Mouse (Mus musculus) CH12.LX (cell line): Measurements from ENCODE around the gene Smad9. TPM values are rescaled to one million over a fixed set of nuclear protein-coding genes. Genes with fewer than 3 reads are reported as not detected.

ENCODE experiments used
- DNase-seq: peaks from one replicate; pipeline ENCODE4 v3.0.0-alpha.2; 2013; ENCODE audit errors: extremely low read depth
- H3K27ac ChIP-seq: 2 replicates; pipeline ENCODE4 v1.5.1; 2012; ENCODE audit warnings: low read depth, mild to moderate bottlenecking, control low read depth, moderate library complexity; ENCODE audit not compliant: insufficient read depth
- H3K27me3 ChIP-seq: replicated peaks from 2 replicates; pipeline ENCODE3; 2012; ENCODE audit warnings: inconsistent platforms
- H3K36me3 ChIP-seq, 2 experiments: replicated peaks in 1 of 2; 2 replicates each; pipeline versions ENCODE3 to v1.6.1; 2012; ENCODE audit warnings: inconsistent platforms in 1 of 2, low read length in 1 of 2, mild to moderate bottlenecking in 1 of 2, mixed read lengths in 1 of 2, moderate library complexity in 1 of 2; ENCODE audit not compliant: control insufficient read depth in 1 of 2, insufficient read depth in 1 of 2
- H3K4me1 ChIP-seq, 2 experiments: 2 replicates each; pipeline ENCODE4 v1.6.1; 2012; ENCODE audit warnings: inconsistent platforms in 1 of 2, moderate library complexity in 1 of 2; ENCODE audit not compliant: insufficient read depth in 2 of 2, control insufficient read depth in 1 of 2
- H3K4me2 ChIP-seq: 2 replicates; pipeline ENCODE4 v1.6.1; 2012; ENCODE audit warnings: low read depth, mild to moderate bottlenecking, control low read depth; ENCODE audit not compliant: poor library complexity, insufficient read depth, severe bottlenecking
- H3K4me3 ChIP-seq, 3 experiments: fragments of 150-350 bp in 1 of 3; sonication (generic) in 1 of 3; replicated peaks in 1 of 3; 2 replicates each; pipeline versions ENCODE3 to v1.5.1; 2011 to 2012; ENCODE audit warnings: low read depth in 2 of 3, low read length in 2 of 3, mild to moderate bottlenecking in 2 of 3, moderate library complexity in 2 of 3, control low read depth in 1 of 3, improper control_type of control experiment in 1 of 3, inconsistent platforms in 1 of 3, mixed read lengths in 1 of 3; ENCODE audit not compliant: poor library complexity in 1 of 3
- H3K79me2 ChIP-seq: replicated peaks from 2 replicates; pipeline ENCODE4 v1.6.1; 2012; ENCODE audit warnings: mild to moderate bottlenecking, moderate library complexity; ENCODE audit not compliant: control insufficient read depth, poor library complexity, insufficient read depth, severe bottlenecking; ENCODE audit errors: extremely low read depth
- H3K9ac ChIP-seq: 2 replicates; pipeline ENCODE4 v1.6.1; 2012; ENCODE audit warnings: low read depth, mild to moderate bottlenecking, control low read depth, moderate library complexity; ENCODE audit not compliant: insufficient read depth
- H3K9me3 ChIP-seq: replicated peaks from 2 replicates; pipeline ENCODE3; 2012; ENCODE audit warnings: low read length, inconsistent platforms, mixed read lengths
- CHD2 ChIP-seq: IDR thresholded peaks from 2 replicates; pipeline ENCODE4 v1.6.1; 2011; ENCODE audit warnings: low read length, improper control_type of control experiment
- EP300 ChIP-seq: IDR thresholded peaks from 2 replicates; pipeline ENCODE4 v1.6.1; 2011; ENCODE audit warnings: low read length, improper control_type of control experiment
- HCFC1 ChIP-seq: IDR thresholded peaks from 2 replicates; pipeline ENCODE4 v1.6.1; 2012; ENCODE audit warnings: low read depth, mild to moderate bottlenecking, inconsistent platforms, low read length, improper control_type of control experiment
- JUN ChIP-seq: IDR thresholded peaks from 2 replicates; pipeline ENCODE4 v1.6.1; 2011; ENCODE audit warnings: low read depth, mild to moderate bottlenecking, low read length, improper control_type of control experiment, moderate library complexity; ENCODE audit not compliant: insufficient read depth
- JUND ChIP-seq: conservative IDR thresholded peaks from 2 replicates; pipeline ENCODE4 v1.6.1; 2011; ENCODE audit warnings: low read depth, low read length, improper control_type of control experiment
- MAX ChIP-seq: IDR thresholded peaks from 2 replicates; pipeline ENCODE4 v1.6.1; 2011; ENCODE audit warnings: low read length, improper control_type of control experiment
- MAZ ChIP-seq: IDR thresholded peaks from 2 replicates; pipeline ENCODE4 v1.6.1; 2012; ENCODE audit warnings: low read depth, mild to moderate bottlenecking, inconsistent platforms, low read length, improper control_type of control experiment, moderate library complexity
- MEF2A ChIP-seq: IDR thresholded peaks from 2 replicates; pipeline ENCODE4 v1.6.1; 2014; ENCODE audit warnings: low read depth, mild to moderate bottlenecking, inconsistent platforms, low read length, improper control_type of control experiment, borderline replicate concordance
- MXI1 ChIP-seq: IDR thresholded peaks from 2 replicates; pipeline ENCODE4 v1.6.1; 2011; ENCODE audit warnings: mild to moderate bottlenecking, low read depth, low read length, improper control_type of control experiment
- PAX5 ChIP-seq: IDR thresholded peaks from 2 replicates; pipeline ENCODE4 v1.6.1; 2012; ENCODE audit warnings: low read length, inconsistent platforms, mixed read lengths
- POLR2A ChIP-seq: IDR thresholded peaks from 2 replicates; pipeline ENCODE4 v1.6.1; 2011; ENCODE audit warnings: low read depth, mild to moderate bottlenecking, improper control_type of control experiment, low read length
- RAD21 ChIP-seq: IDR thresholded peaks from 2 replicates; pipeline ENCODE4 v1.6.1; 2011; ENCODE audit warnings: low read depth, mild to moderate bottlenecking, low read length, improper control_type of control experiment, moderate library complexity
- RCOR1 ChIP-seq: conservative IDR thresholded peaks from 2 replicates; pipeline ENCODE4 v1.6.1; 2012; ENCODE audit warnings: low read depth, mild to moderate bottlenecking, inconsistent platforms, low read length, improper control_type of control experiment
- SIN3A ChIP-seq: IDR thresholded peaks from 2 replicates; pipeline ENCODE4 v1.6.1; 2012; ENCODE audit warnings: low read length, improper control_type of control experiment, inconsistent platforms
- SMC3 ChIP-seq: IDR thresholded peaks from 2 replicates; pipeline ENCODE4 v1.6.1; 2011; ENCODE audit warnings: low read depth, low read length, improper control_type of control experiment
- TCF12 ChIP-seq: IDR thresholded peaks from 2 replicates; pipeline ENCODE4 v1.6.1; 2014; ENCODE audit warnings: low read depth, mild to moderate bottlenecking, inconsistent platforms, low read length, improper control_type of control experiment
- UBTF ChIP-seq: IDR thresholded peaks from 2 replicates; pipeline ENCODE4 v1.6.1; 2012; ENCODE audit warnings: low read depth, mild to moderate bottlenecking, inconsistent platforms, low read length, improper control_type of control experiment, moderate library complexity
- USF1 ChIP-seq: IDR thresholded peaks from 2 replicates; pipeline ENCODE4 v1.6.1; 2014; ENCODE audit warnings: low read depth, mild to moderate bottlenecking, inconsistent platforms, low read length, improper control_type of control experiment
- USF2 ChIP-seq: conservative IDR thresholded peaks from 2 replicates; pipeline ENCODE4 v1.6.1; 2011; ENCODE audit warnings: low read depth, low read length, improper control_type of control experiment
- ZC3H11A ChIP-seq: IDR thresholded peaks from 2 replicates; pipeline ENCODE4 v1.6.1; 2012; ENCODE audit warnings: low read depth, mild to moderate bottlenecking, inconsistent platforms, low read length, improper control_type of control experiment
- ZKSCAN1 ChIP-seq: IDR thresholded peaks from 2 replicates; pipeline ENCODE4 v1.6.1; 2012; ENCODE audit warnings: low read depth, inconsistent platforms, low read length, improper control_type of control experiment, borderline replicate concordance
- ZMIZ1 ChIP-seq: IDR thresholded peaks from 2 replicates; pipeline ENCODE4 v1.6.1; 2012; ENCODE audit warnings: low read depth, mild to moderate bottlenecking, inconsistent platforms, low read length, improper control_type of control experiment
- ZNF384 ChIP-seq: IDR thresholded peaks from 2 replicates; pipeline ENCODE4 v1.6.1; 2012; ENCODE audit warnings: low read depth, low read length, improper control_type of control experiment, inconsistent platforms
- dilution Hi-C: fragments of 300-500 bp; cut with MboI; formaldehyde crosslinking; loops from 2 replicates; pipeline ENCODE4 v1.14.3; 2020; ENCODE audit warnings: low sequenced_read_pairs; ENCODE audit not compliant: extremely low pct_unique_long_range_greater_than_20kb, extremely low pct_ligation_motif_present
- in situ Hi-C: fragments of 300-500 bp; cut with MboI; formaldehyde crosslinking; loops from 3 replicates; pipeline ENCODE4 v1.14.3; 2019; ENCODE audit warnings: low sequenced_read_pairs, low pct_ligation_motif_present, low pct_unique_long_range_greater_than_20kb, mixed read lengths
- polyA plus RNA-seq: library from polyadenylated mRNA; unstranded; fragments of >175 nt; gene quantifications from 2 replicates; pipeline ENCODE4 v1.2.1, GENCODE M21; 2012; ENCODE audit warnings: low read depth; ENCODE audit not compliant: insufficient read length
- total RNA-seq, 2 experiments: library from RNA; depleted of rRNA; stranded (reverse); fragments of 300-350 nt in 1 of 2; fragments of >200 nt in 1 of 2; gene quantifications; 2 replicates each; pipeline ENCODE4 v1.2.3; 2012 to 2014

The Smad9 gene
- total and polyA plus RNA-seq, 3 experiments = 0.13 to 0.23 (median 0.20) TPM

DNA sequence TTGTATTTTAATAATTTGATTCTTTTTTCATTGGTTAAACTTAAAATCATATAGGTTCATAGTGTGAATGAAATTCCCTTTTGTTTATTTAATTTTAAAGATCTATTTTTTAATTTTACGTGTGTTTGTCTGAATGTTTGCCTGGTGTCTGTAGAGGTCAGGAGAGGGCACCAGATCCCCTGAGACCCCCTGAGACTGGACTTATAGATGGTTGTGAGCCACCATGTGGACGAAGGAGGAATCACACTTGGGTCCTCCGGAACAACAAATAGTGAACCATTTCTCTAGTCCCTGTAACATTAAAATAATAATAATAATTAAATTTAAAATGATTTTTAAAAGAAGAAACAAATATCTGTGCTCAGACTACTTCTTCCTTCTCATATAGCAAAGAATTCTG lies 59.9 kb downstream of the Smad9 start (continued):
- TF ChIP-seq USF1 (no peak), JUN (no peak), JUND (no peak; the same call in 1 of the 2 replicates), UBTF (no peak), MEF2A (no peak), MAX (no peak), ZC3H11A (peak; percentile 17; the same call in 1 of the 2 replicates), SIN3A (no peak), ZKSCAN1 (no peak), SMC3 (peak; percentile 92), ZMIZ1 (no peak), HCFC1 (no peak), RCOR1 (no peak), CHD2 (no peak)

DNA sequence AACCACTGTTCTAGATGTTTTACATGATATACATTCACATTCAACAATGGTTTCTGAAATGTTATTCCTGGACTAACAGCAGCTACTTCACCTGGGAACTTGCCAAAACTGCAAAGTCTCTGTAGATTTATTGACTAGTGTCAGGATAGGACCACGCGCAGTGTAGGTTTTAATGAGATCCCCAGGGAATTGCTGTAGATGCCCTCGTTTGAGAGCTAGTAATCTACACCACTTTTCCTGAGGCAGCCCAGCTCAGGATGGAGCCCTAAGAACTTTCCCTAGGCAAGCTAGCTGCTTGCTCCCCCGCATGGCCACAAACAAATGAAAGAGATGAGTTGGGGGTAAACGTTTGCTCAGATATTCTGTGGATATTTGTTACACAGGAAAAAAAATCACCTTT lies 67.1 kb downstream of the Smad9 start:
- Histone ChIP-seq H3K9ac (no peak overlapping the region), H3K36me3 (no peaks in the 10 kb centered on the region), H3K4me1 (no peaks in the 10 kb centered on the region)
- no peak for TF ChIP-seq MAZ
- no peak for TF ChIP-seq USF1
- no peak for TF ChIP-seq RCOR1
- TF ChIP-seq POLR2A = no peak
- TF ChIP-seq ZC3H11A = no peak
- no peak for TF ChIP-seq ZNF384
- TF ChIP-seq UBTF = no peak
- no peak for TF ChIP-seq USF2
- TF ChIP-seq RAD21 = no peak
- TF ChIP-seq JUN = no peak
- TF ChIP-seq, all 38 proteins: peak for 0
- no peak for DNase-seq
- Histone ChIP-seq H3K9me3 (no peaks in the 10 kb centered on the region), H3K27ac (no peak overlapping the region), H3K4me3 (no peak overlapping the region), H3K4me2 (no peak overlapping the region), H3K27me3 (no peaks in the 10 kb centered on the region), H3K79me2 (no peaks in the 10 kb centered on the region)
- dilution Hi-C loops (no loop called here), in situ Hi-C loops (loop anchor here (25.0 kb wide), 1 partner anchor 460 kb away; the partner anchor contains the start of gene Postn)

DNA sequence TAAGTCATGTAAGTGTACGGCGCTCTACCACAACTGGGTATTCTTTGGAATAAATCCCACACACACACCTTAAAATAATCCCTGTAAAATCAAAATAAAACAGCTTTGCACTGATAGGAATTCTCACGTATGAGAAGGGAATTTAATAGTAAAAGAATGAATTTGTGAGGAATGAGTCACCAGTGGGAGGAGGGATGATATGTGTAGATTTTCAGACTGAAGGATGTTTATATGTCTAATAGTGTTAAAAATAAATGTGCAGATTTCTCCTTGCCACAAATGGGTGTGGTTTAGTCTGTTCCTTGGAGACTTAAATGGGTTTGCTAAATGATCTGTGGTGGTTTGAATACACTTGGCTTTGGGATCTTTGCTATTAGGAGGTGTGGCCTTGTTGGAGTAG lies 77.1 kb downstream of the Smad9 start:
- in situ Hi-C loops (no loop called here), dilution Hi-C loops (no loop called here)
- Histone ChIP-seq H3K36me3 (no peaks in the 10 kb centered on the region), H3K27ac (no peak overlapping the region), H3K9ac (no peak overlapping the region), H3K27me3 (no peaks in the 10 kb centered on the region), H3K4me3 (no peak overlapping the region), H3K4me2 (no peak overlapping the region), H3K9me3 (no peaks in the 10 kb centered on the region), H3K4me1 (no peaks in the 10 kb centered on the region), H3K79me2 (no peaks in the 10 kb centered on the region)
- TF ChIP-seq JUN = no peak
- TF ChIP-seq MXI1 = no peak
- no peak for TF ChIP-seq PAX5
- no peak for TF ChIP-seq ZC3H11A
- no peak for TF ChIP-seq UBTF
- TF ChIP-seq MAZ = no peak
- TF ChIP-seq ZKSCAN1 = no peak
- TF ChIP-seq CHD2 = no peak
- TF ChIP-seq JUND = no peak
- TF ChIP-seq SIN3A = no peak
- TF ChIP-seq TCF12 = no peak
- no peak for TF ChIP-seq EP300
- TF ChIP-seq USF2 = no peak
- no peak for TF ChIP-seq ZNF384
- TF ChIP-seq SMC3 = no peak
- DNase-seq = no peak
